Comparison of ENCODE assay signal across 20 mouse cellular contexts in genomic region chr19:56995441-56995840, GRCm38 (mm10). TPM values are rescaled to one million over a fixed set of nuclear protein-coding genes. Genes with fewer than 3 reads are reported as not detected.
A peak's percentile ranks its signal among the peaks of the same experiment; 100 is the strongest.
DNase-seq lines count a peak whose midpoint lies in the region; ATAC-seq and TF ChIP-seq lines count a peak whose summit lies in the region.
"Had no signal": no experiment of that assay in that cellular context is flagged by ENCODE, and none has a peak within 500 bp of the region (broad histone marks: within the 10 kb centered on the region; RNA-seq: fewer than 3 reads in every experiment).

No protein-coding gene starts in this region.

- no peak overlapping the region for H3K9ac ChIP-seq in kidney, embryonic 15.5 days
- H3K9ac ChIP-seq: embryonic facial prominence, embryonic 13.5 days; forebrain, embryonic 12.5 days; hindbrain, embryonic 14.5 days; intestine, embryonic 15.5 days had no signal

- H3K27ac ChIP-seq in kidney, embryonic 15.5 days, result no peak overlapping the region
- H3K27ac ChIP-seq in cerebellum, adult 2 months (ENCODE audit: insufficient read depth, low read length), result no peak overlapping the region
- H3K27ac ChIP-seq: embryonic facial prominence, embryonic 13.5 days; forebrain, embryonic 12.5 days; heart, embryonic 10.5 days; hindbrain, embryonic 14.5 days; intestine, embryonic 15.5 days had no signal

- peak; percentile 79 for DNase-seq in heart, adult 11 months
- DNase-seq in heart, postnatal 36 days, result no peak
- peak; percentile 63 to 82 for DNase-seq in kidney, adult 8-10 months
- DNase-seq in kidney, postnatal 10 days, result peak; percentile 32
- no peak for DNase-seq in cerebellum, postnatal 25 days
- no peak for DNase-seq in cerebellum, adult 2 months
- DNase-seq: adrenal gland, postnatal 25 days; cerebellum, adult 8-10 months; cerebellum, postnatal 14 days; gastrocnemius, postnatal 36 days; heart, adult 18-20 months; heart, postnatal 10 days had no signal

- TF ChIP-seq CTCF in cerebellum, adult 2 months (IDR thresholded peaks at IDR 0.05; ENCODE audit: borderline replicate concordance, insufficient read depth, low read depth, low read length), result no peak

- no peaks in the 10 kb centered on the region for H3K9me3 ChIP-seq in kidney, embryonic 15.5 days (replicated peaks)
- H3K9me3 ChIP-seq: embryonic facial prominence, embryonic 13.5 days; forebrain, embryonic 12.5 days; heart, embryonic 10.5 days; intestine, embryonic 15.5 days had no signal

- H3K4me1 ChIP-seq in kidney, embryonic 15.5 days, result peaks cover 64% of the 10 kb centered on the region
- peaks cover 68% of the 10 kb centered on the region for H3K4me1 ChIP-seq in cerebellum, adult 2 months (ENCODE audit: control insufficient read depth, insufficient read depth, low read length)

- H3K4me2 ChIP-seq in kidney, embryonic 15.5 days, result no peak overlapping the region
- H3K4me2 ChIP-seq: embryonic facial prominence, embryonic 13.5 days; forebrain, embryonic 12.5 days; hindbrain, embryonic 14.5 days; intestine, embryonic 15.5 days had no signal

- 80% methylated on average over 4 of the region's 4 CpGs for WGBS in kidney, embryonic 15.5 days
- 72% methylated on average over 4 of the region's 4 CpGs for WGBS in cerebellum, adult 2 months

- intact Hi-C loops in heart, postnatal 36 days (cut with DNase I), result no loop called here

- no peak for ATAC-seq in kidney, embryonic 15.5 days (replicated peaks; ENCODE audit: low FRiP score)
- ATAC-seq: forebrain, embryonic 16.5 days; intestine, embryonic 15.5 days had no signal

- no peak overlapping the region for H3K4me3 ChIP-seq in kidney, embryonic 15.5 days (replicated peaks)
- no peak overlapping the region for H3K4me3 ChIP-seq in cerebellum, adult 2 months (replicated peaks; ENCODE audit: insufficient read depth, low read depth, low read length)
- H3K4me3 ChIP-seq: embryonic facial prominence, embryonic 13.5 days; forebrain, embryonic 12.5 days; heart, embryonic 10.5 days; intestine, embryonic 15.5 days had no signal

- TF ChIP-seq POLR2A in cerebellum, adult 2 months (IDR thresholded peaks at IDR 0.05; ENCODE audit: borderline replicate concordance, insufficient read depth, low read length), result no peak

- no peaks in the 10 kb centered on the region for H3K27me3 ChIP-seq in kidney, embryonic 15.5 days
- no peaks in the 10 kb centered on the region for H3K27me3 ChIP-seq in cerebellum, adult 2 months (ENCODE audit: control insufficient read depth, insufficient read depth, low read length)
- H3K27me3 ChIP-seq: embryonic facial prominence, embryonic 13.5 days; forebrain, embryonic 12.5 days; intestine, embryonic 15.5 days had no signal

- H3K36me3 ChIP-seq in kidney, embryonic 15.5 days, result no peaks in the 10 kb centered on the region
- H3K36me3 ChIP-seq: embryonic facial prominence, embryonic 13.5 days; forebrain, embryonic 12.5 days; heart, embryonic 10.5 days; intestine, embryonic 15.5 days had no signal

RNA-seq across cellular contexts. Expression of gene Afap1l2, which starts 12.6 kb away (rescaled TPM):
- 1 to 10 TPM; 4.6 to 4.9 TPM for total RNA-seq in heart, postnatal 36 days (2021)
- 16.8 and 18.3 TPM in 2 replicates for polyA plus RNA-seq in kidney, embryonic 15.5 days (2015; fragmentation: Nextera tagmentation; extraction: Ambion mirVana)
- polyA plus RNA-seq in cerebellum, adult 2 months (2012; rRNA removed), result 43.3 and 50.1 TPM in 2 replicates
- total RNA-seq: hematopoietic stem cell, adult 5-6 weeks had no signal

Comparison
In these comparisons a context has a peak if more than half of its experiments do, and no peak if none do; other contexts are left out.
1. DNase-seq: peak in heart, adult 11 months (single experiment), kidney, adult 8-10 months (2 of 2) and kidney, postnatal 10 days (single experiment); none in heart, postnatal 36 days (0 of 2), cerebellum, postnatal 25 days (0 of 2) and cerebellum, adult 2 months (0 of 2).